Mouse (Mus musculus): ENCODE data around the gene Foxred2. TPM values are rescaled to one million over a fixed set of nuclear protein-coding genes. Genes with fewer than 3 reads are reported as not detected.
A peak's percentile ranks its signal among the peaks of the same experiment; 100 is the strongest.

Foxred2 gene
- polyA plus RNA-seq (2012; rRNA removed), result 5.2 and 5.5 TPM in 2 replicates

DNA sequence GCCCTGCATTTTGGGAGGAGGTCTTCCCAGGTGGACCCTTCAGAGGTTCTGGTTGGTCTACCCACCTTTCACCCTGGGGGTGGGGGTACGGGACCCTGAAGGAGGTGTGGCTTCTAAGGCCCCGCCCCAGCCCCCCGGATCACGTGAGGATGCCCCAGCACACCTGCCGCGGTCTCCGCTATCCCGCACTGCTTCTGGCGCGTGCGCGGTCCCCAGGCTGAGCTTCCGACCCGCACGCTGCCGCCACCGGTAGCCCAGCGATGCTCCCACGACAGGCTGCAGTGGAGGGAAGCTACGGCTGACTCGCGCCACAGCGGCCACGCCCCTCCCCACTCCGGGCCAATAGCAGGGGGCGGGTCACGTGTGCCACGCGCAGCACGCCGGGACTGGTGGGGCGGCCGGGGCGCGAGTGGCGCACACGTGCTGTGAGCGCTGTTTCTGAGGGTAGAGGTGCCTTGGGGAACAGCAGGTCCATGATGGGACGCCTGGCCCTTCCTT is at the start of gene Foxred2:
Gene Foxred2 (minus strand): TSS at position 319 of the 498 bp plus-strand sequence.
- peak; percentile 58 for DNase-seq (ENCODE audit: low spot score)

DNA sequence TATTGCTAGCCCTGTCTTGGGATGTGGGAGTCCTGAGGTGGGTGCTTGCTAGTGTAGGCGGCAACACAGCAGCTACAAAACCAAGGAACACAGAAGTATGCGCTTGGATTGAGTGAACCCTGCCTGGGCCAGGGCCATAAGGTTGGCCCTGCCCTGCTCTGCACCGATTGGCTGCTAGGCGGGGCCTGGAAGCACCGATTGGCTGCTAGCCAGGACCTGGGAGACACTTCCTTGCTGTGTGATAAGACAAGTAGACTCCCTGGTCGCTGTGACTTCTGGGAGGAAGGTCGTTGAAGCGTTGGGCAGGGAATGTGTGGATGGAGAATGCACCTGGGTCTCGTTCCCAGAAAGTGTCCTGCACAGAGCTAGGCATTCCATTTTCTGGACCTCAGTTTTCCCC is 47.4 kb upstream of the Foxred2 start:
- DNase-seq (ENCODE audit: low spot score), result no peak

DNA sequence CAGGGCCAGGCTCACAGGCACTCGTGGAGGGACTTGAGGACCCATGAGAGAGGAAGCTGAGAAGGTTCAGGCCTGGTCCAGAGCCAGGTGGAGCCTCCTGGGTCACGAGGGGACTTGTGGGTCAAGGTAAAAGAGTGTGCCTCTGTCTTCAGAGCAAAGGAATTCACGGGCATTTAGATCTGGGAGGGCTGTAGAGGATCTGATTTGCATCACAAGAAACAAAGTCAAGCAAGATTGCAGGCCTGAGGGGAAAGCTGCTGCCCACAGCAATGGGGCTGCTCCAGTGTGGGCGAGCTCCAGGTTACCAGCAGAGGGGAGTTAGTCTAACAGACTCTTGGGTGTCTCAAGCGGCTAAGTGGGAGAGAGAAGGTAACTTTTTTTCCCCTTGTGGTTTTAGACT is 44.9 kb upstream of the Foxred2 start:
- DNase-seq (ENCODE audit: low spot score), result no peak

DNA sequence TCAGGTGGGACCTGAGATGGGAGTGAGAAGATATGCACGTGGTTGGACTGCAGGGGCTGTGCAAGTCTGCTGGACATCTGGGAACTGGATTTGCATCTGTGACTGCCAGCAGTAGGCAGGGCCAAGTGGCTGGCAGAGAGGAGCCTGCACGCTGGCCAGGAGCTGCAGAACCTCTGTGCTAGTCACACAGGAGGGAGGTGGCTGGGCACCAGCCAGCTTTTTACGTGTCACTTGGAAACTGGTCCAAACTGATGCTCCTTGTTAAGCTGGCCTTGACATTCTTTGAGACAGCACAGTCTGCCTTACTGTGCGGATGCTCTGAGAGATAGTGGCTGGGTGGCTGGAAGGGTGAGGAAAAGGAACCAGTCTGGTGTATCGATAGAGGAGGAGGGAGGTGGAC is 32.0 kb upstream of the Foxred2 start:
- no peak for DNase-seq (ENCODE audit: low spot score)

DNA sequence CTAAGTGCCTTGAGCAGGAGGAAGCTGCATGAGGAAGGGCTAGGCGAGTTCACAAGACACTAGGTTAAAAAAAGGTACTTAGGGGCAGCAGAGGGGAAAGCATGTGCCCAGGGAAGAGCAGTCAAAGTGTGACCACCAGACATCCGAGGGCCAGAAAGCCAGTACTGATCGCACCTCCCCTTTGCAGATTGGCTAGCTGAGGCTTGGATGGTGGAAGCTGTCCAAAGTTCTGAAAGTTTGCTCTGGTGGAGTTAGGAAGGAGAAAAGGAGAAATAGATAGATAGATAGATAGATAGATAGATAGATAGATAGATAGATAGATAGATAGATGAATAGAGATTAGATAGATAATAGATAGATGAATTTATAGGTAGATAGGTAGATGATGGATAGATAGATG is 26.9 kb upstream of the Foxred2 start:
- DNase-seq (ENCODE audit: low spot score), result no peak

DNA sequence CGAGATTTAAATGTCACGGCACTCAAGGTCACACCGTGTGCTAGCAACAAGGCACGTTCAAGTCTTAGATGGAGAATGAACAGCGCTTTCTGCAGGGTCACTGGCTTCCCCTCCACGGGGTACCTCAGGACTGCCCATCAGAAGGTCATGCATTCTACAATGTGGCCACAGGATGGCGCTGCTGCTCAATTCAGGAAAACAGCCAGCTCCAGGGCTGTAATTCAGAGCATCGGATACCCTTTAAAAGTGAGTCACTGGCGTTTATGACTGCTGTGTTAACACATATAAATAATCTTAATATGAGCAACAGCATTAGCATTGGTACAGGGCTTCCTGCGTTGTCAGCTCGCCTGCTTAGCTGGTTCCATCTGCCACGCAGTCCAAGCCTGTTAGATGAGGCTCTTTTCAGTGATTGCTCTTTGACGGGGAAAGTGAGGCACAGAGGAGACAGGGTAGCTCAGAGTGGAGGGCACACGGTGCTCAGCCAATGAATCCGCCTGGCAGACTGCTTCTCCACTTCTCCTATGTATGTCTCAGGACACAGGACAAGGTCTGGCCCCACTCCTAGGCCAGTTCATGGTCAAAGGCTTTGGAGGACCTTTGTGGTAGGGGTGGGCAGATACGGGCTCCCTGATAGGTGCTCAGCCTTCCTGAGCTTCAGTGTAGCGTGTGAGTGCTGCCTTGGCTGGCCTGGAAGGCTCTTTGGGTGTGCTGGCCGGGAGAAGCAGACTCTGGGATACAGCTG is 25.8 kb upstream of the Foxred2 start:
- peak; percentile 31 for DNase-seq (ENCODE audit: low spot score)

DNA sequence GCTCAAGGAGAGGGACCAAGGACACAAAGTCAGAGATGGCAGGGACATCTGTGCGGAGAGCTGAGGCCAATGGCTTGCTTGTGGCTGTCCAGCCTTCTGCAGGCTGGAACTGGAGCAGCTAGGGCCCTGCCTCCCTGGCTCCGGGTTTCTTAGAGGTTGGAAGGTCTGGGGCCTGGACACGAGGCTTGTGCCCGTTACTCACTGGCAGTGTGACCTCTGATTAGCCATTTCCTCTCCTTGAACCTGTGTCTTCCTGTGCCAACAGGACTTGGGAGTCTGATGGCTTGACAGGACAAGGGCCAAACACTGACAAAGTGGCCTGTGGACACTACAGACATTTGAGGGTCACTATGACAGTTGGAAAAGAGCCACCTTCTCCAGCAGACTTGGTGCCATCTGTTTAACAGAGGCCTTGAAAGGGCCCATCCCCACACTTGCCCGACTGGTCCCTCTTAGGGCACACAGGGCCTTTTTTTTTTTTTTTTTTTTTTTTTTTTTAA is 24.7 kb upstream of the Foxred2 start:
- DNase-seq (ENCODE audit: low spot score), result no peak

DNA sequence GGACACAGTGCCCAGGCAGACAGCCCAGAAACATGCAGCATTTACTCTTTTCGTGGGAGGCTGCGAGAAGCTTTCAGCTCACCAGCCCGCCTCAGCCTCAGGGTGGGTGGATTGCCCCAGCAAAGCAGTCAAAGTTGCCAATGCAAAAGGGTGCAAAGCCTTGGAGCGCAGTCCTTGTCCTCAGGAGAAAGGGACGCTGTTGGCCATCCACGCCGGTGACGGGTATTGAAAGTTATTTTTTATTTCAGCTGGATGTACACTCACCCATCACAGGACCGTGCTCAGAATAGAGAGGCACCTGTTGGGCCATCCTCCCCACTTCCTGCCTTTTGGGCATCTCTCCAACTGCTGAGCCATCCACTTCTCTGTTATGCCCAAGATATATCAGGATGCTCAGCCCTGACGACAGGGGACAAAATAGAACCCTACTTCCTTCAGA is 22.9 kb upstream of the Foxred2 start:
- no peak for DNase-seq (ENCODE audit: low spot score)

DNA sequence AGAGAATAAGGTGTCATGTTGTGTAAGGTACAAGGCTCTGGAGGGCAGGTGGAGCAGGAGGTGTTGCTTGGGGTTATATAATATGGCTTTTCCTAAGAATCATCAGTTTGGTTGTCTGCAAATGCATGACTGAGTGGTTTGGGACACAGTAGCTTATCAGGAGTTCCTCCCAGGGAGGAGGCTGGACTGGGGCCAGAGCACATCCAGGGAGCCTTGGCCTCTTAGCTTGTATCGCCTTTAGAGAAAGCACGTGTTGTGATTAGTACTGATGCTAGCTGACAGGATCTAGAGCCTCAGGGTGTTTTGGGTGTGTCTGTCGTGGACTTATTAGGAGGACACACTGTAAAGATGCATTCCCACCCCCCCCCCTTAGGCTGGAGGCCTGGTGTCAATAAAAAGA is 21.1 kb upstream of the Foxred2 start:
- DNase-seq (ENCODE audit: low spot score), result no peak

DNA sequence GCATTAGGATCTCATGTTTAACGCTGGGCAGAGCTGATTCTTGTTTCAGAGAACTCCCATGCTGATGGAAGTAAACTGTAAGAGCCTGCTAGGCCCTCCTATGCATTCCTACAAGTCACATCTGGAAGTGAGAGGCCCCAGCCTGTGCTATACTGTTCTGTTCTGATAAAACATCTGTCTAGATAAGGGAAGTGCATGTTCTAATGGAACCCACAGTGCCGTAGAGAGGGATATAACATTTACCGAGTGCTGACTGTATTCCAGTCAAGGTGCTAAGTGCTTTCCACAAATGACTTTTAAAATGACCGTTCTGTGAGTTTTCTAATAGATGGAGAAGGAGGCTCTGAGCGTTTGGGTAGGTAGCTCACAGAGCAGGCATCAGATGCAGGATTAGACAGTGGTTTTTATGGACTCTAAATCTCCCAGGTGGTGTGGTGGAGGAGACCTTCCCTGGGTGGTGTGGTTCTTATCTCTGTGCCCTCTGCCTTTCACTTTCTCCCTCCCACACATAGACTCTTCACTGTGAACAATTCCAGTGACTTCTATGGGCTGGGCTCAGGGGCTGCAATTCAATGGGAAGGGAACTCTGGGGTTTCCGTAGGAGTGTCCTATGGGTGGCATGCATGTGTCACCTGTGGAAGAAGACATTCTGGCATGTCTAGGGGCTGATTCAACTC is 17.8 kb upstream of the Foxred2 start:
- DNase-seq (ENCODE audit: low spot score), result no peak

DNA sequence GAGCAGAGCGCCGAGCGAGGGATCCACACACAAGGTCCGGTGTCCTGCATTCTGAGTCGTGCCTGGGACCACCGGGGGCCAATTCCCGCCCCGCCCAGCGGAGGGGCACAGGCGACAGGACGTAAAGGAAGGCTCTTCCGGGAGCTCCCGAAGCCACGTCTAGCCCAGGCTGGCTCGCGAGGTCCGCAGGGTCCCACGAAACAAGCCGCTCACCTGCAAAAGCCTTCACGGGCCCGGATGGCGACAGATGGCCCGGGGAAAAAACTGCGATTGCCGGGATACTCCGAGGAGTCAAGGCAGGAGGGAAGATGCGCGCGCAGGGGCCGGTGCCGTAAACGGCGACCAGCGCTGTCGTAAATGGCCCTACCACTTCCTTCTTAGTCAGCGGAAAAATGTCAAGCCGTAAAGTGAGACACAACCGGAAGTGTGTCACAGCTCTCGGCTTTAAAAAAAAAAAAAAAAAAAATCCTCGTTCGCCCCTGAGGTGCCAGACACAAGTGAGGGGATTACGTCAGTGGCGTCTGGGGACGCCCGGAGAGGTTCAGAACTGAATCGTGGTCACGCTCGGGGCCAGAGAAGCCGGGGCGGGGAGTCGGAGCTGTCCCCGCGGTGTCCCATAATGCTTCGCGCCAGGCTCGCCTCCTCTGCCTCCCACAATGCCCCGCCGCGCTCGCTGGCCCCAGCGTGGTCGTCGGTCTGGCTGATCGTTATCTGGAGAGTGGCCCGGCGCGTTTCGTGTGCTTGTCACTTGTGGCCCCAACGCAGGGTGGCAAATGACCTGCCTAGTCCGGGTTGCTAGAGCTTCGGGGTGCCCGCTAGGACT is 14.2 kb upstream of the Foxred2 start, which contains the start of gene Eif3d:
Gene Eif3d (minus strand): TSS at position 344 of the 823 bp plus-strand sequence.
- DNase-seq (ENCODE audit: low spot score), result peak; percentile 89

DNA sequence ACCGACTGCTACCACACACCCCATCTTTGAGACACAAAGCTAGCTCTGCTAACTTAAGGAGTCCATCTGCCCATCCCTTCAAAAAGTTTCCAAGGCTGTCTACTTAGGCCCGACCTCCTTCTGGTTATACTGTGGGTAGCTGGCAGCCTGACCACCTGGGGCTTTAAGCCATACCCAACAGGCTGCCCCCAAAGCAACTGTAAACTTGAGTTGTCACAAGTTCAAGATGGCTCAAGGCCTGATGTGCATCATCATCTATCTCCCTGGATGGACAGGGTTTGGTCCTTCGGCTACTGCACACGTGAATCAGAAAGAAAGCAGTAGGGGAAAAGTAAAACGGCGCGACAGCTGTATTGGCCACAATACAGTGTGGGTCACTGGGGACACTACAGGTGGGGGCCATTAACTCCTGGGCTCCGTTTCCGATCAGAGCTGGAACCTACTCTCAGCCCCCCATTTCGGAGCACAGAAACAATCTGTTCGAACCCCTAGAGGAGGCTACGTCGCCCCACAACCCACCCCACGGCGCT is 13.5 kb upstream of the Foxred2 start:
- no peak for DNase-seq (ENCODE audit: low spot score)

DNA sequence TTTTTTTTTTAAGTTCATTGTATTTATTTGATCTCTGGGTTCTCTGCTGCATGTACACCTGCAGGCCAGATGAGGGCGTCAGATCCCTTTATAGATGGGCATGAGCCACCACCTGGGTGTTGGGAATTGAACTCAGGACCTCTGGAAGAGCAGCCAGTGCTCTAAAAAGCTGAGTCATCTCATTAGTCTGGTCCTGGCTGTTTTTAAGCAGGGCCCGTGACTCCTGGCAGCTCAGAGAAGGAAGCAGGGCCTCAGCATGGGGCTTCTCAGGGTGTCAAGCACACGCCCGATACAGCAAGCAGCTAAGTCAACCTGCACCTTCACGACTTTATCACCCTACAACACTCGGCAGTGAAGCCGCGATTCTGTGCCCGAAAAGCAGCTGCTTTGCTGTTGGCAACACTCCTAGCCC is 8.6 kb upstream of the Foxred2 start:
- DNase-seq (ENCODE audit: low spot score), result no peak

DNA sequence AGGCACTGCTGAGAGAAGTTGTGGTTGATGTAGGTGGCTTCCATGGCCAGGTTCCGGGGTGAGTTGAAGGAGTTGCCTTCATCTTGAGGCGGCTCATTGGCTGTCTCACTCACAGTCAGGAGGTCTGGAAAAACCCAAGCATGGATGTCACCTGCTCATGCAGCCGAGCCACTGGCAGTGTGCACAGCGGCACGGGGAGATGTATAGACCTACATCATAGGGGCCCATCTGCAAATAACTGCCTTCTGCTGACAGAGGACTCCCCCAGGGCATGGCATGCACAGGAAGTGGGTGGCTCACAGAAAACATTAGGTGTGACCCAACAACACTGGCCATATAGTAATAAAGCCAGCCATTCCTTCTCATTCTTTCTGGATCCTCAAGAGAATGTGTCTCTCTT is 5.9 kb upstream of the Foxred2 start:
- DNase-seq (ENCODE audit: low spot score), result no peak

DNA sequence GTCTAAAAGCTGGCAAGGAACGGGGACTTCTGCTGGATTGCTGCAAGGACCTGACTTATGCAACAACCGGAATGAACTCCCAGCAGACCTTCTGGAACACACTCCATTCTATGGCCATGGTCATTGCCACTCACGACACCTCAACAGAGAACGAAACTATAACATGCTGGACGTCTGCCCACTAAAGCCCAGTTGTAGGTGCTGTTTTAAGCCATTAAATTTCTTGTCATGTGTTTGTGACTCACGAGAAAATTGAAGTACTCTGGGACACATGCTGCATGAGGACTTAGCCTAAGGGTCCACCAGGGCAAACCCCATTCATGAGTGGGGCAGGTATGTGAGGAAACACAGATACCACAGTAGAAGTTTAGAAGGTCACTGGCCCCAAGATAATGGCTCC is 4.2 kb upstream of the Foxred2 start:
- DNase-seq (ENCODE audit: low spot score), result no peak

DNA sequence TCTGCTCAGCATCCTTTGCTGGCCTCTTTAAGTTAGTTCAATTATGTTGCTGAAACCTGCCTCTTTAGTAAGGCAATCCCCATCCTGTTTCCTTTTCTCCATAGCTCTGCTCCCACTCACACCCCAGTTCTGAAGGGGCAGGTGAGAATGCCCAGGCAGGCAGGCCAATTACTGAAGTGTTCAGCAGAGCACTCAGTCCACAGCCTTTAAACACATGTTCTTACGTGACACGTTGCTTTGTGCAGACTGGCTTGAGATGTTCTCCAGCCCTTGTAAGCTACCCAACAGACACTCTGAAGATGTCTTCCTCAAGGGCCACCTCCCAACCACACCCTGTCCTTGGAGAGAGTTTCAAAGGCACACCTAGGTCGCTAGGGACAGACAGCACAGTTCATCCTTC is 1.5 kb upstream of the Foxred2 start:
- no peak for DNase-seq (ENCODE audit: low spot score)

DNA sequence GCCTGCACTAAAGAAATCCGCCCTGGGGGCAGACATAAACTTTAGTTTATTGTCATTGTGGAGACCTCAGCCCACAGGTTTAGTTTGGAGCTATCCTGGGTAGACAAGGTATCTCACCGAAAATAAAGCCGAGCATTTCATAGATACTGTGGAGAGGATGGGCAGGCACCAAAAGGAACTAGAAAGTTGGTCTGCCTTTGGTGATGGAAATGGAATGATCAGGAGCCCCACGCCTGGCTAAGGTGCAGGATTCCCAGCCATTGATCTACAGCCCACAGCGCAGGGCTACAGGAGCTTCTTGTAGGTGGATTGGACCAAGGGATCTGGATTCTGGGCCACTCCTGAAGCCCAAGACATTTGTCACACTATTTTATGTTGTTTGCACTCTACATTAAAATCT is 1.1 kb upstream of the Foxred2 start:
- no peak for DNase-seq (ENCODE audit: low spot score)

DNA sequence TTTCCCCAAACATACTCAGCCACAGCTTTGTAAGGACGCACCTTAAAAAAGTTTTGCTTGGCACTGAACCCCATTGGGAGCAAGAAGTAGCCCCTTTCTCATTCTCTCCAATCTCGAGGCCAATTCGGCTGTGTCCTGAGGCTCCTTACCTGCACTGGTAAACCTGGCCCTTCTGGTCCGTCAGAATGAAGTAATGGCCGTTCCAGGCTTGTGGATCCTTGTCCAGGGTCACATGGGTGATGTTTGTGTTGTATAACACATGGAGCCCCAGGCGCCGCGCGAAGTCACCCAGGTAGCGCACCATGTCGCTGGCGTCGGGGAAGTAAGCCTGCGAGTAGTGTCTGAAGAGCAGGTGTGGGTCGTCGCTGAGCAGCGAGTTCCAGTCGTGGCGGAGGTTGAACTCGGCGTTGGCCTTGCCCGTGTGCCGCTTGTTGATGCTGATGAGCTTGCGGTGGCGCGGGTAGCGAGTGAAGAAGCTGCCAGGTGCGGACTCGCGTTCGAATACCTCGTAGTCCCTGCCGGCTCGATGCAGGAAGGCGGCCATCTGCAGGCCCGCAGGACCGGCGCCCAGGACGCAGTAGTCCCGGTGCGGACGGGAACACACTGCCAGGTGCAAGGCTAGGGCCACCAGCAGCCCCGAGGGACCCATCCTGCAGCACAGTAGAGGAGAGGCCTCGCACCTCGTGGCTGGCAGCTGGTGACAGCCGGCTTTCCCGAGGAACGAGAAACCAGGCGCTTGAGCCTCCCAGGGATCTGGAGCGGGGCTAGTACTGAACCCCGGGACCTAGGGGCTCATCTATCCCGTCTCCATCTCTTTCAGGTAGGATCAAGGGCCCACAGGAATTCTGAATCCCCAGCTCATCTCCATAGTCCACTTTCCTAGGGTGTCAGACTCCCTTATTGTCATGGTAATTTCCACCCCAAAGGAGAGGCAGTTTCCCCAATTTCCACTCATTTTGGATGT is 800 bp downstream of the Foxred2 start:
- DNase-seq (ENCODE audit: low spot score), result no peak

DNA sequence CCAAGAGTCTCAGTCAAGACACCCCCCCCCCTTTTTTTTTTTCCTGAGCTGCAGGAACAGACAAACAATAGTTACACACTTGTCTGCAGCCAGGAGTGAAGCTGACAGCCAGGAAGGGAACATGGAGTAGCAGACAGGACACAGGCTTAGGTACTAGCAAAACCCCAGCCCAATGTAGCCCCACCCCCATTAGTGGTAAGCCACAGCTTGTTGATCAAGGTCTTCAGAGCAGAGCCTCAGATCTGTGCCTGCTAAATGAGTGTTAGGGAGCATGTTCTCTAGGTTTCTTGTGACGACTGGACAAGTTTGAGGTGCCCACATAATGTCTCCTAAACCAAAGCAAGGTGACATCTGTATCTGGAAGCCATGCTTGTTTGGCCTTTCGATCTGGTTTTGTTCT is 2.2 kb downstream of the Foxred2 start:
- DNase-seq (ENCODE audit: low spot score), result no peak

DNA sequence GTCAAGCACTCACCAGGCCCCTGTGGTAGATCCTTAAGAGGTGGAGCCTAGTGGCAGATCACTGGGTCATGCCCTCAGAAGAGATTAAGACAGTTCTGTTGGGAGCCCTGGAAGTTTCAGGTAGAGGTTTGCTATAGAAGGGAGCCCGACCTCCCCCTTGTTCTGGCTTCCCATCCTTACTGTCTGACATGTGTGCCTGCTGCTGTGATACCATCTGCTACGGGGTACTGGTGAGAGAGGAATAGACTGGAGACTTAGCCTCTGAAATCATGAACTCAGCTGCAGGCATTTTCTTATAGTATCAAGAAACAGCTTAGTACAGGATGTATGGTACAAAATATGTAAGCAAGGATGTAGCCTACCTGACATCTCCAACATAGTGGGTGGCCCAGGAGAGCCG is 3.6 kb downstream of the Foxred2 start:
- no peak for DNase-seq (ENCODE audit: low spot score)

DNA sequence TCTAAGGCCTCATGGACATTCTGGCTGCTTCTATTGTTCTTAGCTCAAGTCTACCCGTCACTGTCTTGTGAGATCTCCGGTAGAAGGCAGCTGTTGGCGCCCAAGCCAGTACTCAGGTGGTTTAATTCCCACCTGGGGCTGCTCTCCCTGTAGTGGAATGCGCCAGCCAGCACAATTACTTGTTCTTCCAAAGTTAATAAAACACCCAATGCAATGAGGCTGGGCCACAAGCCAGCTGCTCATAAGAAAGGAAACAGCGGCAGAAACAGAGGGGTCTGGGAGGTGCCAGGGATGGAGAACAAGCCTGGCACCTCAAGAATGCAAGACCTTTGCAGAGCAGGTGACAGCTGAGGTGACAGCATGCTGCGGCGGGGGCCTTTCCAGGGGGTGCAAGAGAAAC is 7.5 kb downstream of the Foxred2 start:
- DNase-seq (ENCODE audit: low spot score), result no peak
